Mouse (Mus musculus) thymus, postnatal 0 days (tissue): ENCODE results near the gene Tex13c3. TPM values are rescaled to one million over a fixed set of nuclear protein-coding genes. Genes with fewer than 3 reads are reported as not detected.
"Not testable (repeated sequence)": the region's sequence is repeated elsewhere in the genome, so short reads cannot be mapped to it uniquely, and the experiment has no call there.

Experiments used
- DNase-seq: peaks from one replicate; pipeline ENCODE4 v3.0.0-alpha.2; 2015; ENCODE audit warnings: low spot score
- polyA plus RNA-seq: library from polyadenylated mRNA; unstranded; fragments of >200 nt; fragmentation: Nextera tagmentation; extraction: Ambion mirVana; gene quantifications from 2 replicates; pipeline ENCODE4 v1.2.1, GENCODE M21; 2015

The Tex13c3 gene
- not detected in 2 replicates for polyA plus RNA-seq

- not testable (repeated sequence) for DNase-seq
These were observed at the start of gene Tex13c3 for GRCm38 (mm10) chrX:19481219-19481618. Gene Tex13c3, minus strand, starts transcription at chrX:19481319.

- DNase-seq, result no peak
These were observed 8.6 kb upstream of the Tex13c3 start for GRCm38 (mm10) chrX:19489731-19490130.
